Mouse (Mus musculus): ENCODE measurements around the gene Mocs1. TPM values are rescaled to one million over a fixed set of nuclear protein-coding genes. Genes with fewer than 3 reads are reported as not detected.

Mocs1 gene
- polyA plus RNA-seq, 1 experiment from 2014 or later, result 9.9 TPM

- ATAC-seq (ENCODE audit: insufficient number of reproducible peaks, insufficient read depth, low FRiP score, low read depth), result no peak
- no peak overlapping the region for H3K27ac ChIP-seq (ENCODE audit: low read length)
Observed at GRCm38 (mm10) chr17:49477370-49477769, 49.2 kb downstream of the Mocs1 start.

GRCm38 (mm10) chr17:49481876-49482275, 53.7 kb downstream of the Mocs1 start:
- no peaks in the 10 kb centered on the region for H3K27me3 ChIP-seq (ENCODE audit: control insufficient read depth, insufficient read depth, low read length)
- ATAC-seq (ENCODE audit: insufficient number of reproducible peaks, insufficient read depth, low FRiP score, low read depth), result no peak
- no peaks in the 10 kb centered on the region for H3K9me3 ChIP-seq (ENCODE audit: control insufficient read depth, low read depth, low read length)
- no peaks in the 10 kb centered on the region for H3K4me1 ChIP-seq (ENCODE audit: control insufficient read depth, insufficient read depth, low read length)
- H3K36me3 ChIP-seq (ENCODE audit: control insufficient read depth, insufficient read depth, low read length), result peaks cover 9% of the 10 kb centered on the region; the same call in 1 of the 2 replicates
- H3K4me2 ChIP-seq (replicated peaks; ENCODE audit: low read depth, low read length), result no peak overlapping the region
- H3K27ac ChIP-seq (ENCODE audit: low read length), result no peak overlapping the region
- WGBS, result 67% methylated on average over 3 of the region's 3 CpGs
- no peak overlapping the region for H3K4me3 ChIP-seq (ENCODE audit: low read depth, low read length)
- H3K9ac ChIP-seq (replicated peaks; ENCODE audit: low read depth, low read length), result no peak overlapping the region

More at GRCm38 (mm10) chr17:49477370-49477769, 49.2 kb downstream of the Mocs1 start:
- no peaks in the 10 kb centered on the region for H3K27me3 ChIP-seq (ENCODE audit: control insufficient read depth, insufficient read depth, low read length)
- peaks cover 14% of the 10 kb centered on the region; the same call in 1 of the 2 replicates for H3K36me3 ChIP-seq (ENCODE audit: control insufficient read depth, insufficient read depth, low read length)
- WGBS, result 68% methylated on average over 4 of the region's 4 CpGs
- H3K4me1 ChIP-seq (ENCODE audit: control insufficient read depth, insufficient read depth, low read length), result no peaks in the 10 kb centered on the region
- H3K4me3 ChIP-seq (ENCODE audit: low read depth, low read length), result no peak overlapping the region
- no peaks in the 10 kb centered on the region for H3K9me3 ChIP-seq (ENCODE audit: control insufficient read depth, low read depth, low read length)
- H3K4me2 ChIP-seq (replicated peaks; ENCODE audit: low read depth, low read length), result no peak overlapping the region
- H3K9ac ChIP-seq (replicated peaks; ENCODE audit: low read depth, low read length), result no peak overlapping the region

DNA sequence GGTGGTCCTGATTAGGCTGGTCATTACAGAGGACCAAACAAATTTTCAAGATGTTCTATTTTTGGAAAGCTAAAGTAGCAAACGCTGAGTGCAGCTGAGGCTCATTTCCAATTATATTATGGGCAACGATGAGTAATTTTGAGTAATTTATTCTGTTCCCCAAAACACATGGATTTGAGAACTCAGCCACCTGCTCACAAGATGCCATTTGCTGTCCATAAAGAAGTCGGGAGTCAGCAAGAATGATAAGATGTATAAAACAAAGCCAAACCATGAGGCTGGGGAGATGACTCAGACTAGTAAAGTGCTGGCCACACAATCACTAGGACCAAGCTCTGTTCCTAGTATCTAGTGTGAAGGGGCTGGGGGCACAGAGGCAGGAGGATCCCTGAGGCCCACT, 56.3 kb downstream of the Mocs1 start:
- WGBS, result 82% methylated on average over 3 of the region's 3 CpGs

GRCm38 (mm10) chr17:49489098-49489497, 60.9 kb downstream of the Mocs1 start:
- Histone ChIP-seq H3K9me3 (ENCODE audit: control insufficient read depth, low read depth, low read length) (no peaks in the 10 kb centered on the region), H3K27me3 (ENCODE audit: control insufficient read depth, insufficient read depth, low read length) (no peaks in the 10 kb centered on the region), H3K4me3 (ENCODE audit: low read depth, low read length) (no peak overlapping the region), H3K27ac (ENCODE audit: low read length) (no peak overlapping the region), H3K9ac (replicated peaks; ENCODE audit: low read depth, low read length) (no peak overlapping the region), H3K36me3 (ENCODE audit: control insufficient read depth, insufficient read depth, low read length) (peaks cover under 1% of the 10 kb centered on the region; the same call in 1 of the 2 replicates), H3K4me1 (ENCODE audit: control insufficient read depth, insufficient read depth, low read length) (no peaks in the 10 kb centered on the region), H3K4me2 (replicated peaks; ENCODE audit: low read depth, low read length) (no peak overlapping the region)
- 63% methylated on average over 5 of the region's 5 CpGs for WGBS
- no peak for ATAC-seq (ENCODE audit: insufficient number of reproducible peaks, insufficient read depth, low FRiP score, low read depth)

More for the DNA sequence above, 56.3 kb downstream of the Mocs1 start:
- H3K9ac ChIP-seq (replicated peaks; ENCODE audit: low read depth, low read length), result no peak overlapping the region
- H3K4me2 ChIP-seq (replicated peaks; ENCODE audit: low read depth, low read length), result no peak overlapping the region
- no peaks in the 10 kb centered on the region for H3K4me1 ChIP-seq (ENCODE audit: control insufficient read depth, insufficient read depth, low read length)
- no peaks in the 10 kb centered on the region for H3K9me3 ChIP-seq (ENCODE audit: control insufficient read depth, low read depth, low read length)
- no peak overlapping the region for H3K4me3 ChIP-seq (ENCODE audit: low read depth, low read length)
- no peaks in the 10 kb centered on the region for H3K27me3 ChIP-seq (ENCODE audit: control insufficient read depth, insufficient read depth, low read length)
- no peak overlapping the region for H3K27ac ChIP-seq (ENCODE audit: low read length)
- H3K36me3 ChIP-seq (ENCODE audit: control insufficient read depth, insufficient read depth, low read length), result peaks cover 4% of the 10 kb centered on the region; the same call in 1 of the 2 replicates
- no peak for ATAC-seq (ENCODE audit: insufficient number of reproducible peaks, insufficient read depth, low FRiP score, low read depth)

GRCm38 (mm10) chr17:49493276-49493675, 65.1 kb downstream of the Mocs1 start:
- no peak overlapping the region for H3K27ac ChIP-seq (ENCODE audit: low read length)
- H3K27me3 ChIP-seq (ENCODE audit: control insufficient read depth, insufficient read depth, low read length), result no peaks in the 10 kb centered on the region
- no peak overlapping the region for H3K4me3 ChIP-seq (ENCODE audit: low read depth, low read length)
- H3K9ac ChIP-seq (replicated peaks; ENCODE audit: low read depth, low read length), result no peak overlapping the region
- peaks cover 5% of the 10 kb centered on the region; the same call in 1 of the 2 replicates for H3K36me3 ChIP-seq (ENCODE audit: control insufficient read depth, insufficient read depth, low read length)
- H3K9me3 ChIP-seq (ENCODE audit: control insufficient read depth, low read depth, low read length), result no peaks in the 10 kb centered on the region
- WGBS, result 96% methylated on average over 4 of the region's 4 CpGs
- no peak for ATAC-seq (ENCODE audit: insufficient number of reproducible peaks, insufficient read depth, low FRiP score, low read depth)
- H3K4me1 ChIP-seq (ENCODE audit: control insufficient read depth, insufficient read depth, low read length), result no peaks in the 10 kb centered on the region
- no peak overlapping the region for H3K4me2 ChIP-seq (replicated peaks; ENCODE audit: low read depth, low read length)

DNA sequence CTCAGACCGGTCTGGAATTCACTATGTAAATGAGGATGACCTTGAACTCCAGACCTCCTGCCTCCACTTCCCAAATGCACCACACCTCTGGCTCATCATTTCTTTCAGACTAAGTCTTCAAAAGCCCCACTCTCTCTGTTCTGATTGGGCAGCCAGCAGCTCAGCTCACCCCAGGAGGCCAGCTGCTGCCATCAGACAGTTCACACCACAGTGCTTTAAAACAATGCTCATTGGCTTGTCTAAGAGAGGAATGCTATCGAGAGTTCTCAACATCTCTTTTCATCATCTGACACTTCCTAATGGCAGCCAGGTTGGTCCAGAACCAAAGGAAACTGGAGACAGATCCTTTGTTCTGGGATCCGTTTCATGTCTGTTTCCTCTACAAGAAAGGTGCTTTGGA, 70.0 kb downstream of the Mocs1 start:
- Histone ChIP-seq H3K36me3 (ENCODE audit: control insufficient read depth, insufficient read depth, low read length) (peaks cover 5% of the 10 kb centered on the region; the same call in 1 of the 2 replicates), H3K27me3 (ENCODE audit: control insufficient read depth, insufficient read depth, low read length) (no peaks in the 10 kb centered on the region), H3K27ac (ENCODE audit: low read length) (no peak overlapping the region), H3K9ac (replicated peaks; ENCODE audit: low read depth, low read length) (no peak overlapping the region), H3K4me3 (ENCODE audit: low read depth, low read length) (no peak overlapping the region), H3K4me2 (replicated peaks; ENCODE audit: low read depth, low read length) (no peak overlapping the region), H3K9me3 (ENCODE audit: control insufficient read depth, low read depth, low read length) (no peaks in the 10 kb centered on the region), H3K4me1 (ENCODE audit: control insufficient read depth, insufficient read depth, low read length) (no peaks in the 10 kb centered on the region)
- WGBS, result 68% methylated on average over 3 of the region's 3 CpGs
- ATAC-seq (ENCODE audit: insufficient number of reproducible peaks, insufficient read depth, low FRiP score, low read depth), result no peak

- Histone ChIP-seq H3K27ac (ENCODE audit: low read length) (no peak overlapping the region), H3K4me1 (ENCODE audit: control insufficient read depth, insufficient read depth, low read length) (no peaks in the 10 kb centered on the region), H3K9me3 (ENCODE audit: control insufficient read depth, low read depth, low read length) (no peaks in the 10 kb centered on the region), H3K27me3 (ENCODE audit: control insufficient read depth, insufficient read depth, low read length) (no peaks in the 10 kb centered on the region), H3K9ac (replicated peaks; ENCODE audit: low read depth, low read length) (no peak overlapping the region), H3K4me2 (replicated peaks; ENCODE audit: low read depth, low read length) (no peak overlapping the region), H3K4me3 (ENCODE audit: low read depth, low read length) (no peak overlapping the region), H3K36me3 (ENCODE audit: control insufficient read depth, insufficient read depth, low read length) (peaks cover 2% of the 10 kb centered on the region; the same call in 1 of the 2 replicates)
- 90% methylated on average over 2 of the region's 2 CpGs for WGBS
- no peak for ATAC-seq (ENCODE audit: insufficient number of reproducible peaks, insufficient read depth, low FRiP score, low read depth)
Observed at GRCm38 (mm10) chr17:49499635-49500034, 71.5 kb downstream of the Mocs1 start.

- H3K27me3 ChIP-seq (ENCODE audit: control insufficient read depth, insufficient read depth, low read length), result no peaks in the 10 kb centered on the region
- no peak overlapping the region for H3K27ac ChIP-seq (ENCODE audit: low read length)
- H3K9me3 ChIP-seq (ENCODE audit: control insufficient read depth, low read depth, low read length), result no peaks in the 10 kb centered on the region
- no peak overlapping the region for H3K4me2 ChIP-seq (replicated peaks; ENCODE audit: low read depth, low read length)
- H3K9ac ChIP-seq (replicated peaks; ENCODE audit: low read depth, low read length), result no peak overlapping the region
- H3K4me3 ChIP-seq (ENCODE audit: low read depth, low read length), result no peak overlapping the region
- no peak for ATAC-seq (ENCODE audit: insufficient number of reproducible peaks, insufficient read depth, low FRiP score, low read depth)
- no peaks in the 10 kb centered on the region for H3K4me1 ChIP-seq (ENCODE audit: control insufficient read depth, insufficient read depth, low read length)
- WGBS, result 55% methylated on average over 2 of the region's 2 CpGs
- peaks cover 2% of the 10 kb centered on the region; the same call in 1 of the 2 replicates for H3K36me3 ChIP-seq (ENCODE audit: control insufficient read depth, insufficient read depth, low read length)
Observed at GRCm38 (mm10) chr17:49500234-49500633, 72.1 kb downstream of the Mocs1 start.

GRCm38 (mm10) chr17:49503246-49503900, 75.2 kb downstream of the Mocs1 start:
- Histone ChIP-seq H3K4me3 (ENCODE audit: low read depth, low read length) (no peak overlapping the region), H3K9me3 (ENCODE audit: control insufficient read depth, low read depth, low read length) (no peaks in the 10 kb centered on the region), H3K27ac (ENCODE audit: low read length) (no peak overlapping the region), H3K27me3 (ENCODE audit: control insufficient read depth, insufficient read depth, low read length) (no peaks in the 10 kb centered on the region), H3K9ac (replicated peaks; ENCODE audit: low read depth, low read length) (no peak overlapping the region), H3K4me2 (replicated peaks; ENCODE audit: low read depth, low read length) (no peak overlapping the region), H3K4me1 (ENCODE audit: control insufficient read depth, insufficient read depth, low read length) (no peaks in the 10 kb centered on the region), H3K36me3 (ENCODE audit: control insufficient read depth, insufficient read depth, low read length) (no peaks in the 10 kb centered on the region)
- 81% methylated on average over 6 of the region's 6 CpGs for WGBS
- ATAC-seq (ENCODE audit: insufficient number of reproducible peaks, insufficient read depth, low FRiP score, low read depth), result no peak
